Mouse (Mus musculus) embryonic facial prominence, embryonic 15.5 days (tissue): ENCODE data around the gene Usp49. TPM values are rescaled to one million over a fixed set of nuclear protein-coding genes. Genes with fewer than 3 reads are reported as not detected.

Experiments
- ATAC-seq: fragments of 200-750 bp; cut with Nextera tagmentation; 2 replicates; pipeline ENCODE4 v1.8.0; 2017; ENCODE audit warnings: low read depth, moderate TSS enrichment; ENCODE audit not compliant: insufficient number of reproducible peaks, low FRiP score, low TSS enrichment
- H3K27ac ChIP-seq: fragments of 300-500 bp; sonication (generic); replicated peaks from 2 replicates; pipeline ENCODE4 v1.5.1; 2015; ENCODE audit warnings: mild to moderate bottlenecking, inconsistent platforms
- H3K27me3 ChIP-seq: fragments of 300-500 bp; sonication (generic); 2 replicates; pipeline ENCODE4 v1.6.1; 2015; ENCODE audit warnings: inconsistent platforms
- H3K36me3 ChIP-seq: fragments of 300-500 bp; sonication (generic); 2 replicates; pipeline ENCODE4 v1.6.1; 2015; ENCODE audit warnings: mild to moderate bottlenecking, inconsistent platforms
- H3K4me1 ChIP-seq: fragments of 300-500 bp; sonication (generic); 2 replicates; pipeline ENCODE4 v1.6.1; 2015; ENCODE audit warnings: inconsistent platforms
- H3K4me2 ChIP-seq: fragments of 300-500 bp; sonication (generic); replicated peaks from 2 replicates; pipeline ENCODE4 v1.6.1; 2015; ENCODE audit warnings: mild to moderate bottlenecking, inconsistent platforms
- H3K4me3 ChIP-seq: fragments of 300-500 bp; sonication (generic); replicated peaks from 2 replicates; pipeline ENCODE4 v1.5.1; 2015; ENCODE audit warnings: mild to moderate bottlenecking, inconsistent platforms
- H3K9ac ChIP-seq: fragments of 300-500 bp; sonication (generic); 2 replicates; pipeline ENCODE4 v1.6.1; 2015; ENCODE audit warnings: inconsistent platforms
- H3K9me3 ChIP-seq: fragments of 300-500 bp; sonication (generic); replicated peaks from 2 replicates; pipeline ENCODE4 v1.6.1; 2016; ENCODE audit warnings: inconsistent platforms
- WGBS: fragments of 180-500 bp; shearing (Covaris S2); methylation state at CpG from one replicate; pipeline ENCODE4 v1.1.7; 2015; 5-methylcytosine and 5-hydroxymethylcytosine counted together
- polyA plus RNA-seq: library from polyadenylated mRNA; unstranded; fragments of >200 nt; fragmentation: Nextera tagmentation; extraction: Ambion mirVana; gene quantifications from 2 replicates; pipeline ENCODE4 v1.2.1, GENCODE M21; 2015

Usp49 gene
- polyA plus RNA-seq, 1 experiment from 2014 or later: 4.4 TPM

GRCm38 (mm10) chr17:47657901-47658300, 27.4 kb downstream of the Usp49 start:
- Histone ChIP-seq H3K27ac (no peak overlapping the region), H3K4me2 (no peak overlapping the region), H3K9me3 (no peaks in the 10 kb centered on the region), H3K4me1 (no peaks in the 10 kb centered on the region), H3K36me3 (no peaks in the 10 kb centered on the region), H3K27me3 (no peaks in the 10 kb centered on the region), H3K4me3 (no peak overlapping the region), H3K9ac (no peak overlapping the region)
- WGBS: 75% methylated on average over 4 of the region's 4 CpGs
- no peak for ATAC-seq

- Histone ChIP-seq H3K36me3 (no peaks in the 10 kb centered on the region), H3K9ac (no peak overlapping the region), H3K27ac (no peak overlapping the region), H3K4me3 (no peak overlapping the region), H3K4me1 (no peaks in the 10 kb centered on the region), H3K9me3 (no peaks in the 10 kb centered on the region), H3K27me3 (no peaks in the 10 kb centered on the region), H3K4me2 (no peak overlapping the region)
- ATAC-seq: no peak
- 81% methylated on average over 3 of the region's 3 CpGs for WGBS
Measured at GRCm38 (mm10) chr17:47658741-47659243, 28.3 kb downstream of the Usp49 start.

- Histone ChIP-seq H3K9me3 (no peaks in the 10 kb centered on the region), H3K4me1 (no peaks in the 10 kb centered on the region), H3K4me3 (no peak overlapping the region), H3K4me2 (no peak overlapping the region), H3K9ac (no peak overlapping the region), H3K27ac (no peak overlapping the region), H3K27me3 (no peaks in the 10 kb centered on the region), H3K36me3 (no peaks in the 10 kb centered on the region)
- 62% methylated on average over 9 of the region's 9 CpGs for WGBS
- ATAC-seq: no peak; the same call in 1 of the 2 replicates
Measured at GRCm38 (mm10) chr17:47663009-47663713, 32.7 kb downstream of the Usp49 start.

- ATAC-seq: no peak
- Histone ChIP-seq H3K27me3 (no peaks in the 10 kb centered on the region), H3K36me3 (no peaks in the 10 kb centered on the region), H3K4me2 (no peak overlapping the region), H3K9ac (no peak overlapping the region), H3K27ac (no peak overlapping the region), H3K9me3 (no peaks in the 10 kb centered on the region), H3K4me3 (no peak overlapping the region), H3K4me1 (no peaks in the 10 kb centered on the region)
- WGBS: 82% methylated on average over 7 of the region's 7 CpGs
Measured at GRCm38 (mm10) chr17:47664474-47664873, 34.0 kb downstream of the Usp49 start.

- 70% methylated on average over 4 of the region's 4 CpGs for WGBS
- peaks cover 6% of the 10 kb centered on the region for H3K27me3 ChIP-seq
- H3K9ac ChIP-seq: no peak overlapping the region
- H3K27ac ChIP-seq: no peak overlapping the region
- H3K4me3 ChIP-seq: no peak overlapping the region
- peaks cover 12% of the 10 kb centered on the region for H3K4me1 ChIP-seq
- H3K36me3 ChIP-seq: no peaks in the 10 kb centered on the region
- no peak overlapping the region for H3K4me2 ChIP-seq
- ATAC-seq: no peak
- H3K9me3 ChIP-seq: no peaks in the 10 kb centered on the region
Measured at GRCm38 (mm10) chr17:47669166-47669565, 38.7 kb downstream of the Usp49 start.

- H3K27ac ChIP-seq: no peak overlapping the region
- H3K4me2 ChIP-seq: peak overlapping the region; percentile 78
- 0 out of 2 replicates have a peak, but pooled peaks cover 5% of the 10 kb centered on the region for H3K36me3 ChIP-seq
- peaks cover 12% of the 10 kb centered on the region for H3K4me1 ChIP-seq
- ATAC-seq: 0 out of 2 replicates have a peak, but pooled peaks have one; percentile 27
- H3K27me3 ChIP-seq: peaks cover 6% of the 10 kb centered on the region
- no peaks in the 10 kb centered on the region for H3K9me3 ChIP-seq
- no peak overlapping the region for H3K9ac ChIP-seq
- 15% methylated on average over 14 of the region's 14 CpGs for whole genome bisulfite sequencing
- peak overlapping the region; percentile 44 for H3K4me3 ChIP-seq
Measured at GRCm38 (mm10) chr17:47671988-47672310, 41.5 kb downstream of the Usp49 start.

GRCm38 (mm10) chr17:47672311-47673111, 42.0 kb downstream of the Usp49 start:
- H3K9me3 ChIP-seq: no peaks in the 10 kb centered on the region
- H3K27me3 ChIP-seq: peaks cover 6% of the 10 kb centered on the region
- WGBS: 5% methylated on average over 68 of the region's 68 CpGs
- peaks cover 12% of the 10 kb centered on the region for H3K4me1 ChIP-seq
- H3K9ac ChIP-seq: peak overlapping the region; percentile 26; the same call in 1 of the 2 replicates
- no peak overlapping the region for H3K27ac ChIP-seq
- H3K36me3 ChIP-seq: 0 out of 2 replicates have a peak, but pooled peaks cover 5% of the 10 kb centered on the region
- peak overlapping the region; percentile 78 for H3K4me2 ChIP-seq
- peak; percentile 66; the same call in 1 of the 2 replicates for ATAC-seq
- peak overlapping the region; percentile 44 for H3K4me3 ChIP-seq

GRCm38 (mm10) chr17:47676581-47676980, 46.1 kb downstream of the Usp49 start:
- ATAC-seq: no peak
- H3K27ac ChIP-seq: no peak overlapping the region
- peaks cover 12% of the 10 kb centered on the region for H3K4me1 ChIP-seq
- H3K9me3 ChIP-seq: no peaks in the 10 kb centered on the region
- H3K9ac ChIP-seq: no peak overlapping the region
- peaks cover 6% of the 10 kb centered on the region for H3K27me3 ChIP-seq
- H3K36me3 ChIP-seq: peaks cover 38% of the 10 kb centered on the region
- 20% methylated on average over 9 of the region's 9 CpGs for WGBS
- H3K4me2 ChIP-seq: no peak overlapping the region
- H3K4me3 ChIP-seq: no peak overlapping the region

GRCm38 (mm10) chr17:47678238-47678637, 47.7 kb downstream of the Usp49 start:
- ATAC-seq: no peak
- Histone ChIP-seq H3K9me3 (no peaks in the 10 kb centered on the region), H3K9ac (no peak overlapping the region), H3K4me3 (no peak overlapping the region), H3K36me3 (peaks cover 50% of the 10 kb centered on the region), H3K4me1 (no peaks in the 10 kb centered on the region), H3K27ac (no peak overlapping the region), H3K4me2 (no peak overlapping the region), H3K27me3 (no peaks in the 10 kb centered on the region)
- WGBS: 91% methylated on average over 5 of the region's 5 CpGs

- no peak overlapping the region for H3K4me3 ChIP-seq
- WGBS: 88% methylated on average over 5 of the region's 5 CpGs
- no peaks in the 10 kb centered on the region for H3K4me1 ChIP-seq
- H3K9me3 ChIP-seq: no peaks in the 10 kb centered on the region
- no peak for ATAC-seq
- peaks cover 54% of the 10 kb centered on the region for H3K36me3 ChIP-seq
- no peaks in the 10 kb centered on the region for H3K27me3 ChIP-seq
- no peak overlapping the region for H3K9ac ChIP-seq
- no peak overlapping the region for H3K27ac ChIP-seq
- no peak overlapping the region for H3K4me2 ChIP-seq
Measured at GRCm38 (mm10) chr17:47678702-47679101, 48.2 kb downstream of the Usp49 start.

- H3K4me3 ChIP-seq: no peak overlapping the region
- no peak for ATAC-seq
- peaks cover 75% of the 10 kb centered on the region for H3K36me3 ChIP-seq
- no peak overlapping the region for H3K9ac ChIP-seq
- H3K9me3 ChIP-seq: no peaks in the 10 kb centered on the region
- H3K27me3 ChIP-seq: no peaks in the 10 kb centered on the region
- WGBS: 84% methylated on average over 4 of the region's 4 CpGs
- peaks cover 12% of the 10 kb centered on the region for H3K4me1 ChIP-seq
- H3K4me2 ChIP-seq: no peak overlapping the region
- no peak overlapping the region for H3K27ac ChIP-seq
Measured at GRCm38 (mm10) chr17:47682836-47683235, 52.3 kb downstream of the Usp49 start.
